Mouse (Mus musculus): Measurements from ENCODE around the gene Lingo4.

The Lingo4 gene

GRCm38 (mm10) chr3:94387391-94387790, 10.9 kb upstream of the Lingo4 start:
- DNase-seq (ENCODE audit: low spot score in 2 of 2) = no peak

DNA sequence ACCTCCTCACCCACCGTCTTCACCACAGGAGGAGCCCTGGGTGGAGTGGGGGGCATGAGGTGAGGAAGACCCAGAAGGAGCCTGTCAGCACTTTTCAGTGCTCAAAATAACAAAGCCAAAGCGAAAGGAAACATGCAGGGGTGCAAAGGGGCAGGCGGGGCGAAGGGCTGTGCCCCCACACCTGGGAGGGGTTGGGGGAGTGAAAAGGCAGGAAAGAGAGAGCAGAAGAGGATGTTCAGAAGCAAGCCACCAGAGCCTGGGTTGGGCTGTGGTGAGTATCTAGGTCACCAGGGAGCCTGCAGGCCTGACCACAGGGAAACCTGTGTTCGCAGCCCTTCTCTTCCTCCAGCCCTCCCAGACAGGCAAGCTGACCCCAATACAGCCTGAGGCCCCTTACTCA, 10.3 kb upstream of the Lingo4 start:
- DNase-seq (ENCODE audit: low spot score in 2 of 2) = no peak

DNA sequence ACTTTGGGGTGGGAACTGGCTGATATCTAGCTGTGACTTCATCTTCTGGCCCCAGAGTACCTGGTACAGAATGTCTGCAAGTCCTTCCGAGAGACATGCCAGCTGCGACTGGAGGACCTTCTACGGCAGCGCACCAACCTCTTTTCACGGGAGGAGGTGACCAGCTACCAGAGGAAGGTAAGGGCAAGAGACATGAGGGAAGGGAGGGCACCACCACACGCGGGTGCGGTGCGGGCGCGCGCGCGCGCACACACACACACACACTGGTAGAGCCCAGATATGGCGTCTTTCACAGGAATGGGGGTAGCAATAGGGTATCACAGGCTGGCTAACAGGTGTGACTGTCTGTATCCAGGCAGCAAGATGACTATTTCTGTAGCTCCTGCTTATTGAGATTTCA, 8.9 kb upstream of the Lingo4 start:
- DNase-seq (ENCODE audit: low spot score in 2 of 2) = no peak

GRCm38 (mm10) chr3:94391001-94391400, 7.3 kb upstream of the Lingo4 start:
- no peak for DNase-seq (ENCODE audit: low spot score in 2 of 2)

- DNase-seq (ENCODE audit: low spot score in 2 of 2) = no peak
Observed at GRCm38 (mm10) chr3:94392128-94392527, 6.2 kb upstream of the Lingo4 start.

DNA sequence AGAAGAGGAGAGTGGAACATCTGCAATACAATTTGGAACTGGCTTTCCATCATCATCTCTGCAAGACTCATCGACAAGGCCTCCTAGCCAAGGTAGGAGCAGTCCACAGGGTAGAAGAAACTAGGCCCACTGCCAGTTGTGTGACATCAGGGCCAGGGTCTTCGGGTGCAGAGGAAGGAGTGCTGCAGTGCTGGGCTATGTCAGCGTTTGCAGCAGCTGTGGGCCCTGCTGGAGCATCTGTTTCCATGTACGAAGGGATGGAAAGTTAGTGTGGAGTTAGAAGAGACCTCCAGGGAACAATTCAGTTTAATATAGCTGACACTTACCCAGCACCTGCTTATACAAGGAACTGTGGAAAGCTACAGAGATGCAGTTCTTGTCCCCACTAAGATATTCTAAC, 5.3 kb upstream of the Lingo4 start:
- no peak for DNase-seq (ENCODE audit: low spot score in 2 of 2)

DNA sequence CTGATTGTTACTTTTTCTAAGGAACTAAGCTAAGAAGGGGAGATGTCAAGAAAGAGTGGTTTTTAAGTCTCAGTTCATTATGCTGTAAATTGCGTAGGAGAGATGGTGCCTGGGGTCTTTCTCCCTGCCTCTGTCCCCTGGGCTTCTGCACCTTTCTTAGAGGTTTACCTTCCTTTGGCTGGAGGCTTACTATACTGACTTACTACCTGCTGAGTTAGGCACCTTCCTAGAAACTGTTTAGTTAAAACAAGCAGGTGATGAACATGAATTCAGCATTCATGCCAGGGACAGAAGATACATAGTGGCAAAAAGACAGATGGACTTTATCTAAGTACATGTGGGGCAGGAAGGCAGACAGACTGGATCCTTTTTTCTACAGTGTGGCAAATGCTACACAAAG, 2.0 kb upstream of the Lingo4 start:
- DNase-seq (ENCODE audit: low spot score in 2 of 2) = no peak

GRCm38 (mm10) chr3:94396851-94397250, 1.5 kb upstream of the Lingo4 start:
- DNase-seq (ENCODE audit: low spot score in 2 of 2) = no peak

DNA sequence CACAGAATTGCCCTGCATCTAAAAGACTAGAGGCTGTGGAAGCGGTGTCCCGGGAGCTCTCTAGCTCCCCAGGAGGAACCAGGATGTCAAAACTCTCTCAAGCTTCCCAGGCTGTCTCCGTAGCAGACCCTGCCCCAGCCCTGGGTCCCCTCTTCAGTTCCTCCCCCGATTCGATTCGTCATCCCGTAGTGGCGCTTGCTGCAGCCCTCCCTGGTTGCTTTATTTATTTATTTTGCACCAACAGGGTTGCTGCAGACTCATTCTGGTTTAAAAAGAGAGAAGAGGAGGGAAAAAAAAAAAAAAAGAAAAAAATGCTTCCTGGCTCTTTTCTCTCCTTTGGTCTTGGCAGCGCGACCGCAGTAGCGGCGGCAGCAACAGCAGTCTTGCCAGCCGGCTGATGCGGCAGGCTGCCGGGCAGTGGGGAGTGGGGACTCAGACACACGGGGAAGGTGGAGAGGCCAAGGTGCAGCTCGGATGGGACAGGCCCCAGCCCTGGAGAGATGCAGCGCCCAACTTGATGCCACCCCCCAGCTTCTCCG, 695 bp downstream of the Lingo4 start:
- DNase-seq (ENCODE audit: low spot score in 2 of 2) = peak; percentile 27 to 31

- no peak for DNase-seq (ENCODE audit: low spot score in 2 of 2)
Observed at GRCm38 (mm10) chr3:94399663-94400310, 1.5 kb downstream of the Lingo4 start.

GRCm38 (mm10) chr3:94402451-94402850, 4.1 kb downstream of the Lingo4 start:
- DNase-seq (ENCODE audit: low spot score in 2 of 2) = no peak

- DNase-seq (ENCODE audit: low spot score in 2 of 2) = peak; percentile 37 to 44
Observed at GRCm38 (mm10) chr3:94404366-94405054, 6.2 kb downstream of the Lingo4 start.

DNA sequence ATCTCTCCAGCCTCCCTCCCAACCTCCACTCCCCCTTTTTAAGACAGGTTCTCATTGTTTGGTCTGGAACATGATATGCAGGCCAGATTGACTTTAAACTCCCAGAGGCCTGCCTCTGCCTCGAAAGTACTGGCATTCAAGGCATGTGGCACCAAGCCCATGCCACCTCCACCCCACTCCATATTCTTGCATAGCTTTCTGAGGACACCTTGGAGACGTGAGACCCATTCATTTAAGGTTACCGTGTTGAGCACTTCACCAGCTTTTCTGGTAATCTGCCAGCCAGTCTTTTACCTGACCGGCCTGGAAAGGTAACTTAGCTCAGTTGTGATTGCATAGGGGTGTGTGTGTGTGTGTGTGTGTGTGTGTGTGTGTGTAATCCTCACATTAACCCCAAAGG, 7.2 kb downstream of the Lingo4 start:
- DNase-seq (ENCODE audit: low spot score in 2 of 2) = no peak

- no peak for DNase-seq (ENCODE audit: low spot score in 2 of 2)
Observed at GRCm38 (mm10) chr3:94412530-94412929, 14.2 kb downstream of the Lingo4 start.

DNA sequence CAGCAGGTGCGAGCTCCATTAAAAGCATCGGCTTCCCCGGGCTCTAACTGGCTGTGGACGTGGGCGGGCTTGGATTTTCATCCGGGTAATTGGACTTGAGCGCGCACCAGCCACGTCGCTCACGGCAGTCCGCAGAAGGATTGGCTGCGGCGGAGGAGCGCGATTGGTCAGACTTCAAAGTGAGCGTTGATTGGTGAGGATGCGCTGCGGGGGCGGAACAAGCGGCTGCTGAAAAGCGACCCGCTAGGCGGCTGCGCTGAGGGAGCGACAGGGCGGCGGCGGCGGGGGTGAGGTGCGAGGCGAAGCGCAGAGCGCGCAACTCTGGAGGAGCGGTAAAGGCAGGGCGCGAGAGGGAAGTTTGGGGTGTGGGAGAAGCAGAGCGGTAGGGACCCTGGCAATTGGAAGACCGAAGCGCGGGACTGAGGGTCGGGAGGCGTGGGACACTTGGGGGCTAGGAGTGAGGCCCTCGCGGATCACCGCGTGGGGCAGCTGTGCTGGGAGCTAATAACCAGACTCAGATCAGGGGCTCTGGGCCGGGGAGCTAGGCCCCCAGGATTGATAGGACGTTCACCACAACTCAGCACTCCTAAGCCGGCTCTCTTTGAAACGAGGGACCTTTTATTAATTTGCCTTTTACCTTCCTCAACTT, 14.8 kb downstream of the Lingo4 start, which contains the start of gene Tdrkh:
Gene Tdrkh, plus strand, starts transcription at position 243 of the 649 bp plus-strand sequence.
- peak; percentile 97 to 98 for DNase-seq (ENCODE audit: low spot score in 2 of 2)

- DNase-seq (ENCODE audit: low spot score in 2 of 2) = no peak
Observed at GRCm38 (mm10) chr3:94430980-94431379, 32.7 kb downstream of the Lingo4 start.

- no peak for DNase-seq (ENCODE audit: low spot score in 2 of 2)
Observed at GRCm38 (mm10) chr3:94434305-94434704, 36.0 kb downstream of the Lingo4 start.

GRCm38 (mm10) chr3:94436420-94436819, 38.1 kb downstream of the Lingo4 start:
- no peak for DNase-seq (ENCODE audit: low spot score in 2 of 2)

GRCm38 (mm10) chr3:94441182-94441581, 42.9 kb downstream of the Lingo4 start:
- DNase-seq (ENCODE audit: low spot score in 2 of 2) = no peak

- DNase-seq (ENCODE audit: low spot score in 2 of 2) = peak; percentile 89 to 93
Observed at GRCm38 (mm10) chr3:94442951-94443596, 44.8 kb downstream of the Lingo4 start, which contains the start of gene Mrpl9. Gene Mrpl9 (plus strand): TSS chr3:94443318.

- DNase-seq (ENCODE audit: low spot score in 2 of 2) = no peak
Observed at GRCm38 (mm10) chr3:94443597-94443964, 45.3 kb downstream of the Lingo4 start, which contains the start of gene Oaz3. Gene Oaz3 (minus strand): TSS chr3:94443915.

GRCm38 (mm10) chr3:94449377-94449776, 51.1 kb downstream of the Lingo4 start:
- DNase-seq (ENCODE audit: low spot score in 2 of 2) = no peak
